Mouse (Mus musculus) gastrocnemius, postnatal 4 days (tissue): ENCODE measurements at regions not wholly inside any gene's neighbourhood (a gene's known extent, or its start where the extent isn't known, plus 50 kb on each side); places are given as distances from the start of the nearest gene placed in this dataset.

ENCODE experiments used
- DNase-seq, 2 experiments: peaks; one replicate each; pipeline ENCODE4 v3.0.0; 2021 to 2022; ENCODE audit warnings: low spot score in 2 of 2, mixed read lengths in 2 of 2

GRCm38 (mm10) chr7:77988177-77988576, 749.6 kb downstream of the Ntrk3 start:
- DNase-seq: no peak

- DNase-seq: no peak
Measured at GRCm38 (mm10) chr7:77966658-77967057, 771.2 kb downstream of the Ntrk3 start.

GRCm38 (mm10) chr7:77933366-77933765, 804.4 kb downstream of the Ntrk3 start:
- DNase-seq: no peak

GRCm38 (mm10) chr7:77928479-77929467, 809.0 kb downstream of the Ntrk3 start:
- no peak for DNase-seq

- DNase-seq: no peak
Measured at GRCm38 (mm10) chr7:77899231-77899630, 838.6 kb downstream of the Ntrk3 start.

- DNase-seq: no peak
Measured at GRCm38 (mm10) chr7:77888543-77888942, 849.3 kb downstream of the Ntrk3 start.

GRCm38 (mm10) chr7:77882605-77883354, 855.0 kb downstream of the Ntrk3 start:
- no peak for DNase-seq

- DNase-seq: no peak
Measured at GRCm38 (mm10) chr7:77867518-77867917, 870.3 kb downstream of the Ntrk3 start.

- no peak for DNase-seq
Measured at GRCm38 (mm10) chr7:77861841-77862240, 876.0 kb downstream of the Ntrk3 start.

- no peak for DNase-seq
Measured at GRCm38 (mm10) chr7:77858436-77858835, 879.4 kb downstream of the Ntrk3 start.

- no peak for DNase-seq
Measured at GRCm38 (mm10) chr7:77857979-77858378, 879.8 kb downstream of the Ntrk3 start.

GRCm38 (mm10) chr7:77855653-77856239, 882.1 kb downstream of the Ntrk3 start:
- DNase-seq: no peak

- no peak for DNase-seq
Measured at GRCm38 (mm10) chr7:77855077-77855476, 882.7 kb downstream of the Ntrk3 start.

GRCm38 (mm10) chr7:77824261-77824959, 913.4 kb downstream of the Ntrk3 start:
- DNase-seq: no peak

- DNase-seq: no peak
Measured at GRCm38 (mm10) chr7:77812052-77812903, 925.5 kb downstream of the Ntrk3 start.

GRCm38 (mm10) chr7:77786801-77787200, 951.0 kb downstream of the Ntrk3 start:
- no peak for DNase-seq

GRCm38 (mm10) chr7:77771711-77772449, 965.9 kb downstream of the Ntrk3 start:
- no peak for DNase-seq

- no peak for DNase-seq
Measured at GRCm38 (mm10) chr7:77738996-77739765, 998.6 kb downstream of the Ntrk3 start.
